Mouse (Mus musculus) bone marrow, adult 2 months (tissue): Measurements from ENCODE around the gene Rhoh. TPM values are rescaled to one million over a fixed set of nuclear protein-coding genes. Genes with fewer than 3 reads are reported as not detected.

Experiments
- H3K27ac ChIP-seq: fragments of 200-500 bp; 2 replicates; pipeline ENCODE4 v1.5.1; 2012; ENCODE audit warnings: low read depth, mild to moderate bottlenecking, control low read depth, inconsistent platforms, low read length; ENCODE audit not compliant: control insufficient read depth, poor library complexity, insufficient read depth
- H3K4me1 ChIP-seq: fragments of 200-500 bp; 2 replicates; pipeline ENCODE4 v1.6.1; 2011; ENCODE audit warnings: low read length; ENCODE audit not compliant: control insufficient read depth, insufficient read depth
- H3K4me3 ChIP-seq: fragments of 200-500 bp; replicated peaks from 2 replicates; pipeline ENCODE3; 2011; ENCODE audit warnings: mild to moderate bottlenecking, low read depth, low read length, control low read depth; ENCODE audit not compliant: control insufficient read depth
- CTCF ChIP-seq: fragments of 200-500 bp; IDR thresholded peaks from 2 replicates; pipeline ENCODE4 v1.5.1; 2011; ENCODE audit warnings: low read length, control low read depth; ENCODE audit not compliant: control insufficient read depth, insufficient read depth
- POLR2A ChIP-seq: fragments of 200-500 bp; IDR thresholded peaks from 2 replicates; pipeline ENCODE4 v1.6.1; 2011; ENCODE audit warnings: low read depth, mild to moderate bottlenecking, control low read depth, low read length, borderline replicate concordance; ENCODE audit not compliant: control insufficient read depth
- WGBS: fragments of 180-500 bp; shearing (Covaris S2); methylation state at CpG from one replicate; pipeline ENCODE4 v1.1.7; 2018; 5-methylcytosine and 5-hydroxymethylcytosine counted together
- polyA plus RNA-seq: library from polyadenylated mRNA; stranded (reverse); fragments of >200 nt; gene quantifications from 2 replicates; pipeline ENCODE4 v1.2.4, GENCODE M21; 2011; ENCODE audit warnings: low replicate concordance; ENCODE audit not compliant: missing spikeins, insufficient read depth, insufficient read length

Rhoh gene
- 12.3 and 18.4 TPM in 2 replicates for polyA plus RNA-seq

- no peak within 1 kb of the TSS for H3K4me3 ChIP-seq
- WGBS = 38% methylated on average over 10 of the region's 10 CpGs
- H3K27ac ChIP-seq = peak within 1 kb of the TSS; percentile 43
- H3K4me1 ChIP-seq = peaks cover 5% of the 10 kb centered on the region
- TF ChIP-seq POLR2A (no peak), CTCF (no peak)
These were observed at the start of gene Rhoh for GRCm38 (mm10) chr5:65861154-65861944. Gene Rhoh, plus strand, starts transcription at chr5:65861213.

DNA sequence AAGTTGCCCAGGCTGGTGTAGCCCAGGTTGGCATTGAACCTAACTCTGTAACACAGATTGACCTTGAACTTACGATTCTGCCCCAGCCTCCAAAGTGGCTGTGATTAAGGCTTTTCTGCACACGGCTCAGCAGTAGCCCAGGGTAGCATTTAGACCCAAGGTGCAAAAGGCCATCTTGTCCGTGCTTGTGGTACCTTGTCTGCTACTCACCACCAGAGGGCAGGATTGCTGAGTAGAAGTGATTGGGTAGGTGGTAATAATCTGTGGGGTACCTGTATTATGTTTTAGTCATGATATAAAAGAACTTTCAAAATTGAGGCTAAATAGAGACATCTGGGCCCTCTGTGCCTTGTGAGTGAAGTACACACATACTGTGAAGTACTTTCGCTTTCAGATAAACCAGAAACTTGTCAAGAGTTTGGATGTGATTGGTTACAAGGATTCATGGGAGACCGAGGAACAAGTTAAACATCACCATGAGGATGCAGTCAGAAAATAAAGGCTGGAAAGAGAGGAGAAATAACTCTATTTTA is 37.3 kb upstream of the Rhoh start:
- no peak for TF ChIP-seq POLR2A
- TF ChIP-seq CTCF = peak; percentile 65
- 66% methylated on average over 5 of the region's 5 CpGs for WGBS

DNA sequence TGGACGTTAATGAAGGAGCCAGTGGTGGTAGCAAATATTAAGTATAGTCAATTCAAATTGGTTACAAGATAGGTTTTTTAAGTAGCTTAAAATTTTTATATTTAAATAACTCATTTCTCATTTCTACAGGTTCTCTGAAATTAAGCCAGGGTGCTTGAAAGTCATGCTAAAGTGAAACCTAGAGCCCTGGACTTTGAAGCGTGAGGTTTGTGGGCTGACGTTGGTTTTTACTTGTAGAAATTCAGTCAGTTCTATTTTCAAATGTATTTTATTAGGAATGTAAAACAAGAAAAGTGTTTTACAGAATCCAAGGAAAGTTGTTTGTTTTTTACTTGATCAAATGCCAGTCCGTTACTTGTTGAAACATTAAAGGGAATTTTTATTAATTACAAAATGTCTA is 34.5 kb upstream of the Rhoh start:
- Histone ChIP-seq H3K27ac (no peak overlapping the region), H3K4me1 (no peaks in the 10 kb centered on the region), H3K4me3 (no peak overlapping the region)
- TF ChIP-seq CTCF = no peak
- no peak for TF ChIP-seq POLR2A
- WGBS = 83% methylated on average over 4 of the region's 4 CpGs

More for the DNA sequence above, 37.3 kb upstream of the Rhoh start:
- Histone ChIP-seq H3K4me3 (no peak overlapping the region), H3K27ac (no peak overlapping the region), H3K4me1 (no peaks in the 10 kb centered on the region)

GRCm38 (mm10) chr5:65827102-65827501 is 33.9 kb upstream of the Rhoh start:
- 83% methylated on average over 8 of the region's 8 CpGs for WGBS
- Histone ChIP-seq H3K4me3 (no peak overlapping the region), H3K27ac (no peak overlapping the region), H3K4me1 (no peaks in the 10 kb centered on the region)
- TF ChIP-seq CTCF (no peak), POLR2A (no peak)

- Histone ChIP-seq H3K27ac (no peak overlapping the region), H3K4me3 (no peak overlapping the region), H3K4me1 (no peaks in the 10 kb centered on the region; the same call in 1 of the 2 replicates)
- 50% methylated on average over 5 of the region's 5 CpGs for WGBS
- no peak for TF ChIP-seq CTCF
- no peak for TF ChIP-seq POLR2A
These were observed 32.8 kb upstream of the Rhoh start for GRCm38 (mm10) chr5:65828261-65828660.

GRCm38 (mm10) chr5:65829059-65829458 is 32.0 kb upstream of the Rhoh start:
- H3K4me1 ChIP-seq = no peaks in the 10 kb centered on the region; the same call in 1 of the 2 replicates
- TF ChIP-seq POLR2A (no peak), CTCF (no peak)
- H3K27ac ChIP-seq = no peak overlapping the region
- WGBS = 56% methylated on average over 2 of the region's 2 CpGs
- no peak overlapping the region for H3K4me3 ChIP-seq

GRCm38 (mm10) chr5:65831917-65832618 is 28.9 kb upstream of the Rhoh start:
- WGBS = 30% methylated on average over 11 of the region's 11 CpGs
- Histone ChIP-seq H3K27ac (no peak overlapping the region), H3K4me3 (no peak overlapping the region), H3K4me1 (no peaks in the 10 kb centered on the region; the same call in 1 of the 2 replicates)
- TF ChIP-seq CTCF (no peak), POLR2A (no peak)

DNA sequence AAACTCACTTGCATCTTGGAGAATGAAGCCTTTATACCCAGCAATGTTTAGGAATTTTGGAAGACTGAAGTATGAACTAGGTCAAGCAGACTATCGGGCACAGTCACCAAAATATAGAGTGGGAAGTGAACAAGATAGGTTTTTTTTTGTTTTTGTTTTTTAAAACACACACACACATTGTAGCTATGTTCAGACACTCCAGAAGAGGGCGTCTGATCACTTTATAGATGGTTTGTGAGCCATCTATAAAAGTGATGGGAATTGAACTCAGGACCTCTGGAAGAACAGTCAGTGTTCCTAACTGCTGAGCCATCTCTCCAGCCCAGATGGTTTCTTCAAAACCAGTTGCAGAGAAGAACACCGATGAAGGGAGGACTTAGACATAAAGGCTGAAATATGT is 27.9 kb upstream of the Rhoh start:
- Histone ChIP-seq H3K4me3 (no peak overlapping the region), H3K27ac (no peak overlapping the region), H3K4me1 (no peaks in the 10 kb centered on the region; the same call in 1 of the 2 replicates)
- 81% methylated on average over 3 of the region's 3 CpGs for WGBS
- TF ChIP-seq POLR2A (no peak), CTCF (no peak)
